Mouse (Mus musculus): Measurements from ENCODE around the gene A630095N17Rik. TPM values are rescaled to one million over a fixed set of nuclear protein-coding genes. Genes with fewer than 3 reads are reported as not detected.

The A630095N17Rik gene
- polyA plus RNA-seq, 1 experiment from 2014 or later: not detected

DNA sequence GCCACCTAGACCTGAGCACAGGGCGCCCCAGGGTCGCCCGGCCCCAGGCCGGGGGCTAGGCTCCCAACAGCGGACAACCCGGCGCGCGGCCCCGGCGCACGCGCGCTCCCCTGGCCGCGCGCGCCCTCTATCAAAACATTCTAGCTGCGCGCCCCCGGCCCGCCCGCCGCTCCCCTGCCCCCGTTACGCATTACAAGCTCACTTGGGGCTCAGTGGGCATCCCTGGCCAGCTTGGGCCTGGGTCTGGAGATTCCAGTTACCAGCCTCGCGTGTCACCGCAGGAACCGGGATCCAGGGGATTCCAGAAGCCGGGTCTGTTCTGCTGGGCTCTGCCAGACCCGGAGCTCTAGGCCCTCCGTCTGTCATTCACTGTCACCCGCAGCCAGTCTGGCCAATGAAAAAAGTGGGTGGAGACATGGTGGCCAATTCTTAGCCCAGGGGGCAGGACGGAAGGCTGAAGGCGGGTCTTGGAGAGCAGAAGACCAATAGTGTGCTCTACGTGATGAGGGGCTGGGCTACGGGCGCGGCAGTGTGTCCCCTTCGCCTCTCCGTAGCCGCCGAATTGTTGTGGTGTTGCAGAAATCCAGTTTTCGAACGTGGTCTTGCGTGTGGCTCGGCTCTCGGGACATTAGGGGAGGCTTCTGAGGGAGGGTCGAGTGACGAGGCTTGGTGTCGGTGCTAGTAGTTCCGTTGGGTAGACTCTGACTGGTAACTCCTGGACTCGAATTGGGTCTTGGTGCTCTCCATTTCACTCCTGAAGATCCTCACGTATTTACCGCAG is 40.1 kb downstream of the A630095N17Rik start, which contains the start of the genes Ankzf1 and Atg9a:
Ankzf1 (plus strand) TSS at position 530 of the 781 bp plus-strand sequence.
Atg9a (minus strand) TSS at position 575 of the 781 bp plus-strand sequence.
- Histone ChIP-seq H3K4me1 (peaks cover 19% of the 10 kb centered on the region), H3K9me3 (replicated peaks) (no peaks in the 10 kb centered on the region), H3K36me3 (peaks cover 35% of the 10 kb centered on the region), H3K4me3 (peak within 1 kb of the TSS; percentile 79), H3K27ac (peak within 1 kb of the TSS; percentile 85), H3K27me3 (ENCODE audit: low read depth, poor library complexity, severe bottlenecking) (no peaks in the 10 kb centered on the region)
- peak; percentile 89 for DNase-seq (ENCODE audit: low spot score)
- WGBS: under 1% methylated on average over 56 of the region's 56 CpGs

DNA sequence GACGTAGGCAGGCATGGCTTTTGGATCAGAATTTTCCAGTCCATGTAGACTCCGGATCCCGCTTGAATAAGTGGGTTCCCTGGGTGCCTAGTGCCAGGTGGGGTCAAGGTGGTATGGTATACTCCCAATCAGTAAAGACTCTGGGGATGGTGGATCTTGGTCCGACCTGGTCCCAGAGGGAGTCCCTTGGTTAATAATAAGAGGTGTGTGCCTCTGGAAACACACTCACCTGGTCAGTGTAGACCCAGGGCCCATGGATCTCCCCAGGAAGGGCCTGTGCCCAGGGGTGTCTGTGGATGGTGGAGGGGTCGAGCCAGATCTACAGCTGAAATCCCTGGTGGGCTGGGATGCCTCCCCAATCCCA is 40.7 kb downstream of the A630095N17Rik start:
- 43% methylated on average over 5 of the region's 5 CpGs for WGBS
- H3K4me1 ChIP-seq: peaks cover 19% of the 10 kb centered on the region
- H3K27ac ChIP-seq: peak overlapping the region; percentile 85

DNA sequence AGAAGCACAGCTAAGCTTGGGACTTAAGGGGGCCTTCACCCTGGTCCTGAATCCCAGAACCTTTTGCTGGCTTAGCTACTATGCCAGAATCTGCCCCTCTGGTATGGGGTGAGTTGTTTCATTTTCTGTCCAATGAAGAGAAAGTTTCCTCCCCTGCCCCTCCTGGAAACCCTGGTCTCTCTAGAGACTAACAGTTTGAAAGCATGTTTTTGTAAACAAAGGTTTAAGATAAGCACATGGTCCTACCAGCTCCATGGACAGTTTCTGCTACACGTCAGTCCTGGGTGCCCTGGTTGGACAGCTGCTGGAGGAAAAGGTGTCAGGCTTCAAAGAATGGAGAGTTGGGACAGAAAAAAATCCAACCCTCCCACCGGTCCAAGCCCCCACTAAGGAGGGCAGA is 41.3 kb downstream of the A630095N17Rik start:
- Histone ChIP-seq H3K4me3 (peak overlapping the region; percentile 79; the same call in 1 of the 2 replicates), H3K4me1 (peaks cover 19% of the 10 kb centered on the region), H3K27me3 (ENCODE audit: low read depth, poor library complexity, severe bottlenecking) (no peaks in the 10 kb centered on the region), H3K36me3 (peaks cover 35% of the 10 kb centered on the region), H3K27ac (no peak overlapping the region), H3K9me3 (replicated peaks) (no peaks in the 10 kb centered on the region)
- DNase-seq (ENCODE audit: low spot score): no peak
- 49% methylated on average over 2 of the region's 2 CpGs for WGBS

More for the DNA sequence above, 40.7 kb downstream of the A630095N17Rik start:
- DNase-seq (ENCODE audit: low spot score): no peak
- Histone ChIP-seq H3K4me3 (peak overlapping the region; percentile 79), H3K36me3 (peaks cover 35% of the 10 kb centered on the region), H3K27me3 (ENCODE audit: low read depth, poor library complexity, severe bottlenecking) (no peaks in the 10 kb centered on the region), H3K9me3 (replicated peaks) (no peaks in the 10 kb centered on the region)

DNA sequence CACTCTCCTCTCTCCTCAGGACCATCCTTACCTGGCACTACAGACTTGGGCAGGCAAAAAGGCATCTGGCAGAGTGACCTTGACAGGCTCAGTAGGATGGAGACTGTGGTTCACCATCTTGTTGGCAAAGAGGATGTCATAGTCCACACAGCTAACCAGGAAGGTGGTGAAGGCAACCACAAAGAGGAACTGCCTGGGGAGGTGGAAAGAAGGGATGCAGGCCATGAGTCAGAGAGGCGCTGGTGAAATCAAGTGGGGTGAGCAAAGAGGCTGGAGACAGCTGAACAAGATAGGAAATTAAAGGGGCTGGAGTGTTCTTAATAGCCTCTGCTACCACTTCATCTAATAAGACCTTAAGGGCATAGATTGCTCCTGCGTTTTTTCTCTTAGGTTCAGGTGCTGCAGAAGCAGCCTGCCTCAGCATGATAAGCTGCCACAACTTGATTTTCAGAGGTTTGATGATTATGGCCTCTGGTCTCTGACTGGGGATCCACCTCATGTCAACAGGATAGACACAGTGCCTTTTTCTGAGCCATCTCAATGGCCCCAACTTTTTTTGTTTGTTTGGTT is 43.9 kb downstream of the A630095N17Rik start:
- Histone ChIP-seq H3K27ac (no peak overlapping the region), H3K4me1 (peaks cover 13% of the 10 kb centered on the region), H3K36me3 (peaks cover 47% of the 10 kb centered on the region), H3K4me3 (no peak overlapping the region), H3K9me3 (replicated peaks) (no peaks in the 10 kb centered on the region), H3K27me3 (ENCODE audit: low read depth, poor library complexity, severe bottlenecking) (no peaks in the 10 kb centered on the region)
- 94% methylated on average over 2 of the region's 2 CpGs for WGBS
- no peak for DNase-seq (ENCODE audit: low spot score)

DNA sequence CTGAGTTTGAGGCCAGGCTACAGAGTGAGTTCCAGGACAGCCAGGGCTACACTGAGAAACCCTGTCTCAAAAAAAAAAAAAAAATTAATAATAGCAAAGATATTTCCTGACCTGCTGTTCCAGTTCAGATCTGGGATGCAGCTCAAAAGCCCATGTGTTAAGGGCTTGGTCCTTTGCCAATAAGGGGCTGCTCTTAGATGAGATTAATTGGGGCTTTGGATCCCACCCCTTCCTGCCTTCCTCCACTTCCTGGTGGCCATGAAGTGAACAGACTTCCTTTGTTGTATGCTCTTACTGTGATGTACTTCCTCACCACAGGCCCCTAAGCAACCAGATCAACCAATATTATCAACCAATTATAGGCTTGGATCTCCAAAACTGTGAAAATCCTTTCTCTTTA is 44.8 kb downstream of the A630095N17Rik start:
- Histone ChIP-seq H3K27me3 (ENCODE audit: low read depth, poor library complexity, severe bottlenecking) (no peaks in the 10 kb centered on the region), H3K4me1 (peaks cover 9% of the 10 kb centered on the region), H3K9me3 (replicated peaks) (no peaks in the 10 kb centered on the region), H3K4me3 (no peak overlapping the region), H3K27ac (no peak overlapping the region), H3K36me3 (peaks cover 55% of the 10 kb centered on the region)
- DNase-seq (ENCODE audit: low spot score): no peak

DNA sequence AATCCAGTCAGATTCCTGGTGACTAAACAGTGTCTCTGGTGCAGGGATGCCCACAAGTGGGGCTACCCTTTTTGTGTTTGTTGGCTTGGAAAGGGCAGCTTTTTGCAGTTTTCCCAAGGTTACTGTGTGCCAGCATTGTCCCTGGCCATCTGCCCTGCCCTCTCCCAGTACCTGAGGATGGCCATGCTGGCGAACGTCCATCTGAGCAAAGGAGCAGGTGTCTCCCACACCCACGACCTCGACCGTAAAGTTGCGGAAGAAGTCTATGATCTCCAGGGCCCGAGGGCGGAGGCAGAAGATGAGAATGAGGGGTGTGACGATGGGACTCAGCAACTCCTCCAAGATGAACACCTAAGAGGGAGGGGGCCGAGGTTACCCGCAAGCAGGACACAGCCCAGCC is 46.4 kb downstream of the A630095N17Rik start:
- H3K27ac ChIP-seq: no peak overlapping the region
- WGBS: 95% methylated on average over 11 of the region's 11 CpGs
- DNase-seq (ENCODE audit: low spot score): no peak
- H3K9me3 ChIP-seq (replicated peaks): no peaks in the 10 kb centered on the region
- H3K36me3 ChIP-seq: peaks cover 63% of the 10 kb centered on the region
- H3K4me1 ChIP-seq: peaks cover 5% of the 10 kb centered on the region; the same call in 1 of the 2 replicates
- H3K27me3 ChIP-seq (ENCODE audit: low read depth, poor library complexity, severe bottlenecking): no peaks in the 10 kb centered on the region
- no peak overlapping the region for H3K4me3 ChIP-seq

DNA sequence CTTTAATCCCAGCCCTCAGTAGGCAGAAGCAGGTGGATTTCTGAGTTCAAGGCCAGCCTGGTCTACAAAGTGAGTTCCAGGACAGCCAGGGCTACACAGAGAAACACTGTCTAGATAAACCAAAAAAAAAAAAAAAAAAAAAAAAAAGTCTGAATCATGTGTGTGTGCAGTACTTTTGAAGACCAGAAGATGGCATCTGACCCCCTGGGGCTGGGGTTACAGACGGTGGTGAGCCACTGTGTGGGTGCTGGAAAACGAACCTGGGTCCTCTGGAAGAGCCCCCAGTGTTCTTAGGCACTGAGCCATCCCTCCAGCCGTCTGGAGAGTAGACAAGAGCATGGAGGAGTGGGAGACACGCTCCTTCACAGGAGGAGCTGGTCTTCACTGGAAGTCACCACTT is 49.7 kb downstream of the A630095N17Rik start:
- Histone ChIP-seq H3K9me3 (replicated peaks) (no peaks in the 10 kb centered on the region), H3K27me3 (ENCODE audit: low read depth, poor library complexity, severe bottlenecking) (no peaks in the 10 kb centered on the region), H3K4me3 (no peak overlapping the region), H3K4me1 (peaks cover 24% of the 10 kb centered on the region), H3K27ac (no peak overlapping the region), H3K36me3 (peaks cover 64% of the 10 kb centered on the region)
- no peak for DNase-seq (ENCODE audit: low spot score)
- 73% methylated on average over 4 of the region's 4 CpGs for WGBS

DNA sequence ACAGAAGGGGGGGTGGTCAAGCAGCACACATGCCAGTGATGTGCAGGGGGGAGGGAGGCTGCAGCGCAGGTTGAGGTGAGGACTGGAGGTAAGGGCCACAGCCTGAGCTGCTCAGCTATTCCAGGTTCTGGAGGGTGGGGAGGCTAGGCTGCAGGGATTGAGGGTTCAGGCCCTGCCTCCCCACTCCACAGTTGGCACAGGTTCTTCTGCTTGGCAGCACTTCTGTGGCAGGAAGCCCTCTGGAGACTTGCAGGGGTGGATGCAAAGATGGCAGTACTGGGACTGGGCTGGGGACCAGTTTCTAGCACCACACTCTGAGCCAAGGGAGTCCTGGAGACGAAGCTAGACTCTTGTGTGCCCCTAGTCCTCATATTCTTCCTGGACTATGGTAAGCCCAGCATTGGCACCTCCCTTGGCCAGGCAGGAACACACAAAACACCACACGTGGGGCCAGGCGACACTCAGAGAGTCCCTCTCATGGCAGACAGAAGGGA is 50.5 kb downstream of the A630095N17Rik start:
- H3K4me3 ChIP-seq: no peak overlapping the region
- 85% methylated on average over 4 of the region's 4 CpGs for WGBS
- DNase-seq (ENCODE audit: low spot score): no peak
- H3K9me3 ChIP-seq (replicated peaks): no peaks in the 10 kb centered on the region
- H3K27me3 ChIP-seq (ENCODE audit: low read depth, poor library complexity, severe bottlenecking): no peaks in the 10 kb centered on the region
- no peak overlapping the region for H3K27ac ChIP-seq
- H3K4me1 ChIP-seq: peaks cover 24% of the 10 kb centered on the region
- peaks cover 65% of the 10 kb centered on the region for H3K36me3 ChIP-seq

DNA sequence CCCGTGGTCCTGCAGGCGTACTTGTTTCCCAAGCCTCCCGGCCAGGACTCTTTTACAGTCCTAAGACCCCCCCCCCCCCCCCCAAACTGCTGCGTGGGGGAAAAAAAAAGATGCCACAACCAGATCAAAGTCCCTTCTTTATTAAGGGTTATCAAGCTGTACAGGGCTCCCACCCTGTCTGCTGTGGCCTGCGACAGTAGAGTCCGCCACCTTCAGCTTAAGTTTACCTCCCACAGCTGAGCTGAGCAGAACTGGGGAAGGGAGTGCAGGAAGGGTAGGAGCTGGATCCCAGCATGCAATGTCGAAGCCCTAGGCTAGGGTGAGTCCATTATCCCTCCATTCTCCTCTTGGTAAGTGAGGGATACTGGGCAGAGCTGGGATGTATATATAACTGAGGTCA is 51.2 kb downstream of the A630095N17Rik start:
- WGBS: 42% methylated on average over 7 of the region's 7 CpGs
- Histone ChIP-seq H3K36me3 (peaks cover 65% of the 10 kb centered on the region), H3K4me3 (peak overlapping the region; percentile 66), H3K27ac (peak overlapping the region; percentile 64), H3K27me3 (ENCODE audit: low read depth, poor library complexity, severe bottlenecking) (no peaks in the 10 kb centered on the region), H3K4me1 (peaks cover 24% of the 10 kb centered on the region), H3K9me3 (replicated peaks) (no peaks in the 10 kb centered on the region)
- no peak for DNase-seq (ENCODE audit: low spot score)

DNA sequence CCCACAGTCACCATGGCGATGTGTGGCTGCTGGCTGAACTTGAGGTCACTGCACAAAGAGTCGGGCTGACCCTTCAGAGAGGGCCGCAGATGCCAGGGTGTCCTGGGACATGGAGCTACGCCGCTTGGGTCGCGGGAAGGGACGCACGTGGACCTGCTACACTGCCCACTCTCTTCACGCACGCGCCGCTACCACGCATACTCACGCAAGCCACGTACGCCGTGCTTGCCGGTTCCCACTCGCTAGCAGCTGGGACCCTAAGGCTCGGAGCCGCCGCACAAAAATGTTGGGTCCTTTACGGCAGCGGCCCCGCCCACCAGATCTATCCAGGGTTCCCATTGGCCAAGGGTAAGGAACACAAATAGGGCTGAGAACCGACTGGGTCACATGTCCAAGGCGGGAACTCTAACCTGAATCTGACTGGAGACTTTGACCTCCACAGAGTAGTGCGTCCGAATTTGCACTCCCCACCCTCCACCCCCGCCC is 51.8 kb downstream of the A630095N17Rik start, which contains the start of gene Abcb6:
Abcb6 (minus strand) TSS at position 288 of the 486 bp plus-strand sequence.
- Histone ChIP-seq H3K27ac (peak within 1 kb of the TSS; percentile 82), H3K4me1 (peaks cover 24% of the 10 kb centered on the region), H3K9me3 (replicated peaks) (no peaks in the 10 kb centered on the region), H3K36me3 (peaks cover 65% of the 10 kb centered on the region), H3K4me3 (peak within 1 kb of the TSS; percentile 66), H3K27me3 (ENCODE audit: low read depth, poor library complexity, severe bottlenecking) (no peaks in the 10 kb centered on the region)
- under 1% methylated on average over 31 of the region's 31 CpGs for WGBS
- DNase-seq (ENCODE audit: low spot score): peak; percentile 94

DNA sequence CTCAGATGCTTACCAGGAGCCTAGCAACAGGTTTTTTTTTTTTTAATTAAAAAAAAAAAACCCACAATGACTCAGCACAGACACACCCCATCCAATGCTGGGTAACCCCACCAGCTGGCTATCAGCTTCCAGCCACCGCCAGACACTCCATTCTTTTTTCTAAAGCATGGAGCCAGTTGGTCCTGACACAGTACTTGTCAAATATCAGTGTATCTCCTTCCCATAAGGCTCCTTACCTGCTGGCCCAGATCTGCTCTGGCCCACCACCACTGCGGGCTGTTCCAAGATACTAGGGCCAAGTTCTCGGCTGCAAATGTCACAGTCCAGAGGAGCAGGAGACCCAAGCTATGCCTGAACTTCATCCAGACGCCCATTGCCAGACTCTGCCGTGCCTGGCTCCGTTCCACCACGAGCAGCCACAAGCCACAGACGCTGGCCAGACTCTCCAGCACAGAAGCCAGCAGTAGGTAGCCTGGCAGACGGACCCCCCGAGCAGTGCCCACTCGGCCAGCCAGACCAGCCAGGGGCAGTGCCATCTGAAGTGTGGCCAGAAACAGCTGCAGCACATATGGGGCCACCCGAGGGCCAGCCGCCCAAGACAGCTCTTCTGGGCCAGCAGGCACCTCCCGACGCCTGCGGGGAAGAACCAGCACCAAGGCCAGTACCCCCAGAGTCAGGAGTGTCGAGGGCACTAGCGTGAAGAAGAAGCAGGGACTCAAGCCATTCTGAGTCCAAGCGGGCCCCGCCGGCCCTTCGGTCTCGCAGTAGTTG is 52.4 kb downstream of the A630095N17Rik start:
- H3K36me3 ChIP-seq: peaks cover 65% of the 10 kb centered on the region
- WGBS: 13% methylated on average over 23 of the region's 23 CpGs

More for the DNA sequence above, 52.4 kb downstream of the A630095N17Rik start:
- Histone ChIP-seq H3K4me3 (peak overlapping the region; percentile 66), H3K9me3 (replicated peaks) (no peaks in the 10 kb centered on the region), H3K4me1 (peaks cover 24% of the 10 kb centered on the region), H3K27me3 (ENCODE audit: low read depth, poor library complexity, severe bottlenecking) (no peaks in the 10 kb centered on the region), H3K27ac (peak overlapping the region; percentile 82)
- peak; percentile 36 for DNase-seq (ENCODE audit: low spot score)

Measured in limb, embryonic 10.5 days (tissue).